Mouse (Mus musculus) bone marrow, adult 2 months (tissue): ENCODE data around the gene Axdnd1. TPM values are rescaled to one million over a fixed set of nuclear protein-coding genes. Genes with fewer than 3 reads are reported as not detected.

Source experiments
- H3K27ac ChIP-seq: fragments of 200-500 bp; 2 replicates; pipeline ENCODE4 v1.5.1; 2012; ENCODE audit warnings: low read depth, mild to moderate bottlenecking, control low read depth, inconsistent platforms, low read length; ENCODE audit not compliant: control insufficient read depth, poor library complexity, insufficient read depth
- H3K4me1 ChIP-seq: fragments of 200-500 bp; 2 replicates; pipeline ENCODE4 v1.6.1; 2011; ENCODE audit warnings: low read length; ENCODE audit not compliant: control insufficient read depth, insufficient read depth
- H3K4me3 ChIP-seq: fragments of 200-500 bp; replicated peaks from 2 replicates; pipeline ENCODE3; 2011; ENCODE audit warnings: mild to moderate bottlenecking, low read depth, low read length, control low read depth; ENCODE audit not compliant: control insufficient read depth
- CTCF ChIP-seq: fragments of 200-500 bp; IDR thresholded peaks from 2 replicates; pipeline ENCODE4 v1.5.1; 2011; ENCODE audit warnings: low read length, control low read depth; ENCODE audit not compliant: control insufficient read depth, insufficient read depth
- POLR2A ChIP-seq: fragments of 200-500 bp; IDR thresholded peaks from 2 replicates; pipeline ENCODE4 v1.6.1; 2011; ENCODE audit warnings: low read depth, mild to moderate bottlenecking, control low read depth, low read length, borderline replicate concordance; ENCODE audit not compliant: control insufficient read depth
- WGBS: fragments of 180-500 bp; shearing (Covaris S2); methylation state at CpG from one replicate; pipeline ENCODE4 v1.1.7; 2018; 5-methylcytosine and 5-hydroxymethylcytosine counted together
- polyA plus RNA-seq: library from polyadenylated mRNA; stranded (reverse); fragments of >200 nt; gene quantifications from 2 replicates; pipeline ENCODE4 v1.2.4, GENCODE M21; 2011; ENCODE audit warnings: low replicate concordance; ENCODE audit not compliant: missing spikeins, insufficient read depth, insufficient read length

Axdnd1 gene
- polyA plus RNA-seq, 1 experiment = 1.6 TPM

GRCm38 (mm10) chr1:156445049-156445448 lies 24.1 kb upstream of the Axdnd1 start:
- no peaks in the 10 kb centered on the region for H3K4me1 ChIP-seq
- H3K27ac ChIP-seq = no peak overlapping the region
- WGBS = 88% methylated on average over 1 of the region's 1 CpGs
- no peak overlapping the region for H3K4me3 ChIP-seq
- TF ChIP-seq CTCF (no peak), POLR2A (no peak)

- H3K4me1 ChIP-seq = no peaks in the 10 kb centered on the region; the same call in 1 of the 2 replicates
- no peak overlapping the region for H3K27ac ChIP-seq
- H3K4me3 ChIP-seq = no peak overlapping the region
- 82% methylated on average over 6 of the region's 6 CpGs for WGBS
- TF ChIP-seq POLR2A = no peak
Observed at GRCm38 (mm10) chr1:156442776-156443175, 21.8 kb upstream of the Axdnd1 start.

- Histone ChIP-seq H3K4me1 (no peaks in the 10 kb centered on the region; the same call in 1 of the 2 replicates), H3K27ac (no peak overlapping the region), H3K4me3 (no peak overlapping the region)
- TF ChIP-seq CTCF (no peak), POLR2A (no peak)
- WGBS = 91% methylated on average over 12 of the region's 12 CpGs
Observed at GRCm38 (mm10) chr1:156442266-156442665, 21.3 kb upstream of the Axdnd1 start.

- H3K4me3 ChIP-seq = no peak overlapping the region
- H3K27ac ChIP-seq = peak overlapping the region; percentile 21; the same call in 1 of the 2 replicates
- WGBS = 58% methylated on average over 5 of the region's 5 CpGs
- TF ChIP-seq POLR2A = no peak
- TF ChIP-seq CTCF = no peak
- H3K4me1 ChIP-seq = peaks cover 3% of the 10 kb centered on the region
Observed at GRCm38 (mm10) chr1:156437726-156438125, 16.8 kb upstream of the Axdnd1 start.

GRCm38 (mm10) chr1:156437016-156437708 lies 16.2 kb upstream of the Axdnd1 start:
- no peak overlapping the region for H3K4me3 ChIP-seq
- peaks cover 3% of the 10 kb centered on the region for H3K4me1 ChIP-seq
- WGBS = 69% methylated on average over 8 of the region's 8 CpGs
- H3K27ac ChIP-seq = peak overlapping the region; percentile 21; the same call in 1 of the 2 replicates
- TF ChIP-seq CTCF (no peak), POLR2A (no peak)

- peaks cover 3% of the 10 kb centered on the region for H3K4me1 ChIP-seq
- H3K27ac ChIP-seq = no peak overlapping the region
- no peak for TF ChIP-seq POLR2A
- no peak for TF ChIP-seq CTCF
- WGBS = 93% methylated on average over 3 of the region's 3 CpGs
- no peak overlapping the region for H3K4me3 ChIP-seq
Observed at GRCm38 (mm10) chr1:156433497-156433896, 12.5 kb upstream of the Axdnd1 start.

GRCm38 (mm10) chr1:156432498-156432897 lies 11.5 kb upstream of the Axdnd1 start:
- TF ChIP-seq POLR2A (no peak), CTCF (no peak)
- Histone ChIP-seq H3K4me3 (no peak overlapping the region), H3K4me1 (peaks cover 3% of the 10 kb centered on the region), H3K27ac (no peak overlapping the region)
- 80% methylated on average over 10 of the region's 10 CpGs for WGBS

- Histone ChIP-seq H3K27ac (no peak overlapping the region), H3K4me1 (no peaks in the 10 kb centered on the region), H3K4me3 (no peak overlapping the region)
- TF ChIP-seq CTCF = no peak
- TF ChIP-seq POLR2A = no peak
- WGBS = 70% methylated on average over 6 of the region's 6 CpGs
Observed at GRCm38 (mm10) chr1:156428434-156428833, 7.5 kb upstream of the Axdnd1 start.
